Mouse (Mus musculus) erythroblast, embryonic 14.5 days (primary cell): ENCODE measurements at regions not wholly inside any gene's neighbourhood (a gene's known extent, or its start where the extent isn't known, plus 50 kb on each side); places are given as distances from the start of the nearest gene placed in this dataset.

Source experiments
- GATA1 ChIP-seq: IDR thresholded peaks from 2 replicates; pipeline ENCODE4 v1.6.1; 2012; ENCODE audit warnings: low read length, inconsistent platforms, mixed read lengths
- TAL1 ChIP-seq: IDR thresholded peaks from 3 replicates; pipeline ENCODE4 v1.6.1; 2012; ENCODE audit warnings: low read length, inconsistent platforms, mixed read lengths

DNA sequence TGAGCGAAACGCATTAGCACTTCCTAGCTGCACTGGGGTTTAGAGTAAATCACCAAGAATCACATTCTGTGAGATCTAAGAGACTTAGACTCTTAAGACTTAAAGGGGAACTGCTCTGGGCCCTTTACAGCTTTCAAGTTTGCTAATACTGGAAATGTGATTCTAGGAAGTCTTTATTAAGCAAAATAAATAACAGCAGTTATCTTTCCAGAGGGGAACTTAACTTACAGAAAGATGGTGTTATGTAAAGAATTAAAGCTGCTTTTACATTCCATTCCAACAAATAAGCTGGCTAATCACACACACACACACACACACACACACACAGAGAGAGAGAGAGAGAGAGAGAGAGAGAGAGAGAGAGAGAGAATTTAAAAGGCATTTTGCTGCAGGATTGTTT, 131.1 kb downstream of the Otol1 start:
- no peak for TF ChIP-seq TAL1
- no peak for TF ChIP-seq GATA1
